Mouse (Mus musculus) heart, embryonic 14.5 days (tissue): ENCODE results near the gene Spata48. TPM values are rescaled to one million over a fixed set of nuclear protein-coding genes. Genes with fewer than 3 reads are reported as not detected.
A peak's percentile ranks its signal among the peaks of the same experiment; 100 is the strongest.

Experiments used
- ATAC-seq: fragments of 200-750 bp; cut with Nextera tagmentation; 2 replicates; pipeline ENCODE4 v1.8.0; 2017; ENCODE audit warnings: low read depth, moderate TSS enrichment; ENCODE audit not compliant: insufficient number of reproducible peaks, insufficient read depth, low FRiP score
- H3K27ac ChIP-seq, 2 experiments: fragments of 200-500 bp in 1 of 2; fragments of 300-500 bp in 1 of 2; sonication (generic) in 1 of 2; replicated peaks in 1 of 2; 2 replicates each; pipeline ENCODE4 v1.5.1; 2012 to 2014; ENCODE audit warnings: low read depth in 2 of 2, low read length in 2 of 2, control low read depth in 1 of 2, mild to moderate bottlenecking in 1 of 2, mixed read lengths in 1 of 2; ENCODE audit not compliant: control insufficient read depth in 1 of 2, insufficient read depth in 1 of 2
- H3K27me3 ChIP-seq: fragments of 300-500 bp; sonication (generic); 2 replicates; pipeline ENCODE4 v1.6.1; 2014; ENCODE audit warnings: mild to moderate bottlenecking, low read length, control low read depth; ENCODE audit not compliant: control insufficient read depth, insufficient read depth
- H3K36me3 ChIP-seq: fragments of 300-500 bp; sonication (generic); 2 replicates; pipeline ENCODE4 v1.6.1; 2014; ENCODE audit warnings: mild to moderate bottlenecking, control low read depth, low read length, mixed read lengths; ENCODE audit not compliant: control insufficient read depth, insufficient read depth
- H3K4me1 ChIP-seq, 2 experiments: fragments of 200-500 bp in 1 of 2; fragments of 300-500 bp in 1 of 2; sonication (generic) in 1 of 2; 2 replicates each; pipeline ENCODE4 v1.6.1; 2012 to 2014; ENCODE audit warnings: low read length in 2 of 2, control low read depth in 1 of 2, mixed read lengths in 1 of 2; ENCODE audit not compliant: control insufficient read depth in 2 of 2, insufficient read depth in 2 of 2
- H3K4me2 ChIP-seq: fragments of 300-500 bp; sonication (generic); 2 replicates; pipeline ENCODE4 v1.6.1; 2014; ENCODE audit warnings: mild to moderate bottlenecking, low read length
- H3K4me3 ChIP-seq, 2 experiments: fragments of 200-500 bp in 1 of 2; fragments of 300-500 bp in 1 of 2; sonication (generic) in 1 of 2; 2 replicates each; pipeline ENCODE4 v1.5.1; 2012 to 2014; ENCODE audit warnings: low read length in 2 of 2, mild to moderate bottlenecking in 2 of 2, control low read depth in 1 of 2, low read depth in 1 of 2, moderate library complexity in 1 of 2; ENCODE audit not compliant: control insufficient read depth in 1 of 2, insufficient read depth in 1 of 2
- H3K9ac ChIP-seq: fragments of 300-500 bp; sonication (generic); 2 replicates; pipeline ENCODE4 v1.6.1; 2014; ENCODE audit warnings: mild to moderate bottlenecking, low read length
- H3K9me3 ChIP-seq: fragments of 300-500 bp; sonication (generic); 2 replicates; pipeline ENCODE4 v1.6.1; 2016; ENCODE audit warnings: low read length, control low read depth; ENCODE audit not compliant: control insufficient read depth
- WGBS: fragments of 180-500 bp; shearing (Covaris S2); extraction: QIAGEN DNeasy Blood & Tissue Kit; methylation state at CpG from one replicate; pipeline ENCODE4 v1.1.7; 2014; 5-methylcytosine and 5-hydroxymethylcytosine counted together
- polyA plus RNA-seq: library from polyadenylated mRNA; unstranded; fragments of >200 nt; fragmentation: Nextera tagmentation; extraction: Ambion mirVana; gene quantifications from 2 replicates; pipeline ENCODE4 v1.2.1, GENCODE M21; 2014

The Spata48 gene
- polyA plus RNA-seq, 1 experiment from 2014 or later, result 2.2 TPM

DNA sequence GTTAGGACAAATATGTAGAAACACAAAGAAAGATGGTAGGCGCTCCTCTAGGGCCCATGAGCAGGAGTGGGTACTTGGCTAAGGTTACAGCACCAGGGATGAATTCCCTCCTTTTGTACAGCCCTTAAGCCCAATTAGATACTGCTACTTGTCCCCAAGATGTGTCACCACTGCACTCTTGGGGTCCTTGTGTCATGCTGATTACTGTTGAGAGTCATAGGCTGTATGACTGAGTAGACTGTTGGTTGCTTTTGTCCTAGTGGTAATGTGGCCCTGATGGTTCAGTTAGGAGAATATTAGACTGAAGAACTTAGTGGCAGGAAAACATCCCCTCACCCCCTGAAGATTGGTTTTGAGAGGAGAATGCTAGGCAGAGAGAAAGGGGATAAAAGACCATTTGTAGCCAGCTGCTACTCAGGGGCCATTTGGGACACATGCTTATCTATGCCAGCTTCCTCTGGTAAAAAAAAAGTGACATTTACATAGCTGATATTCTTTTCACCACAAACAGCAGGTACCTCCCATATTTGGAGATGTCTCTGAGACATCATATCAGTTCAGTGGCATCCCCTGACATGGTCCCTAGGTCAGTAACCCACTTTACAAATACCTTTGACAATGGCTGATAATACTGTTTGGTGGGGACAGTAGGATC, 56.0 kb downstream of the Spata48 start:
- WGBS, result 75% methylated on average over 1 of the region's 1 CpGs
- no peak overlapping the region for H3K4me2 ChIP-seq
- no peaks in the 10 kb centered on the region for H3K4me1 ChIP-seq
- H3K9ac ChIP-seq, result no peak overlapping the region
- no peak for ATAC-seq
- H3K9me3 ChIP-seq, result no peaks in the 10 kb centered on the region
- no peaks in the 10 kb centered on the region for H3K36me3 ChIP-seq
- H3K27ac ChIP-seq, result no peak overlapping the region
- no peaks in the 10 kb centered on the region for H3K27me3 ChIP-seq
- H3K4me3 ChIP-seq, result no peak overlapping the region

DNA sequence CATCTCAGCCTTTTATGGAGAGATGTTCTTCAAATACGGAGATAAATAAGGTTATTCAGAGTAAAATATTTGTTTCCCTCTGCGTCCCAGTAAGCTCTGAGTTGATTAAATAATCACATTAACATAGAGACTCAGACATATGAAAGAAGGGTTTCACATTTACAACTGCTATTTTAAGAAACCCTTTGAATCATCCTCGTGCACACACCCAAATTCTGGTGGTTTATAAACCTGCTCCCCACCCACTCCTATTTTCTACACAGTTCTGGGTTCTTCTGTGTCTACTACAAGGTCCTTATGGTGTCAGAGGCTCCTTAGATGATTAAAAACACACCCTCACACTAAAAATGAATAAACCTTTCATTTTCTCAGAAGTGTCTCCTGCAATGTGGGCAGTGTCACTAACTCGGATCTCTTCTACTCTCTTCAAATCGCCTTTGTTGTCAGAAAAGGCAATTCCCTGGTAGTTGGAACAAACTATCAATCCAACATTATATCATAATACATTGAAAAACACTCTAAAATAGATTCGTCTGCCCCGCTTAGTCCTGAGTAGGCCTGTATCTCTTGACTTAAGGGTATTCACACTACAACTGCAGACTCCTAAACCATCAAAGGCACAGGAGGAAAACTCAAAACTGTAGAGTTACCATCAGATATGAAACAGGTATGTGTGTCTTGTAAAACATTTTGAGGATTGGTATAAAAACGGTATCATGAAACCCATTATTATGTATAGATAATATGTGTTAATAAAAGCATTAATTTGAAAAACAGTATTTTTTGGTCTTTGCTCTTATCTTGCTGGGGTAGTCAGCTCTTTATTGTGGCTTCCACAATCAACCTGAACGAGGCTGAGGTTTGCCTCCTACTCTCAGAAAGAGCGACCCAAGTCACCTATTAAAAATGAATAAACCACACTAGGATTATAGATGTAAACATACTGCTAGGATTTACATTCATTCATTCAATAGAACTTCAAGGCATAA, 57.7 kb downstream of the Spata48 start:
- Histone ChIP-seq H3K9me3 (no peaks in the 10 kb centered on the region), H3K27me3 (no peaks in the 10 kb centered on the region), H3K27ac (no peak overlapping the region), H3K4me3 (no peak overlapping the region), H3K9ac (no peak overlapping the region), H3K4me1 (no peaks in the 10 kb centered on the region), H3K4me2 (no peak overlapping the region), H3K36me3 (no peaks in the 10 kb centered on the region)
- WGBS, result 77% methylated on average over 10 of the region's 10 CpGs
- ATAC-seq, result no peak

DNA sequence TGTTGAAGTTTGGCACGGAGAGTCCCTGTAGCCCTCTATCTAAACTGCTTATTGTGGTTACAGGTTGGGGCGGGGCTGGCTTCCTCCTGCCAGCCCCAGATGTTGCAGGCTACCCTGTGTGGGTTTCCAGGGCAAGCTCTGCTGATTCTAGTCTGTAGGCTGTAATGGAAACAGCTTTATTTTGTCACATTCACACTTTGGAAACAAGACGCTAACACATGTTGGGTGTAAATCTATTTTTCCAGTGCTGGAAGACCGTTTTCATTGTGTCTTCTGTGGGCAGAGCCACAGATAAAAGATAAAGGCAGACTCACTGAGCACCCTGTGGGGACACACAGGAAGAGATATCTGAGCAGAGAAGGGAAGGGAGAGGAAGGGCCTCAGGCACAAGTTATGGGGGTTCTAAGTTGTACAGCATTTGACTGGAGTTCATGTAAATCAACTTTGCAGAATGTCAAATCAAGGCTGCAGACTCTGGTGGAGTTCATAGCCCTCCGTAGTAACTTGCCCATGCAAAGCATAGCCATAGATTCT, 60.1 kb downstream of the Spata48 start:
- Histone ChIP-seq H3K9ac (no peak overlapping the region), H3K27ac (no peak overlapping the region), H3K27me3 (no peaks in the 10 kb centered on the region), H3K4me1 (no peaks in the 10 kb centered on the region), H3K4me2 (no peak overlapping the region), H3K9me3 (no peaks in the 10 kb centered on the region), H3K4me3 (no peak overlapping the region), H3K36me3 (no peaks in the 10 kb centered on the region)
- ATAC-seq, result 0 out of 2 replicates have a peak, but pooled peaks have one; percentile 47
- 56% methylated on average over 5 of the region's 5 CpGs for WGBS

DNA sequence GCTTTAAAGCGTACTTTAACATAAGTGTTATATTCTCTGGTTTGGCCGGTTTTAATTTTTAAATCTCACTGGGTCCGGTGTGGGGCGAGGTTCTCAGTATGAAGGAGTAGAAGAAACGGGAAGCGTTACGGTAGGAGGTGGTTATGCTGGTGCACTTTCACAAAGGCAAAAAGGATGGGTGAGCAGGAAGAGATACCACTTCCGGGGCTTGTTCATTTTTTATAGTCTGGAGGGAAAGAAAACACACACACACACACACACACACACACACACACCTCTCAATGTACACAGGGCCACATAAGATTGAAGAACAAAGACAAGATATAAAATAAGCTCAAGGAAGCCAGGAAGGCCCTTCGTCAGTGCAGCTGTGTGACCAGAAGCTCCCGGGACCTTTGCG, 66.9 kb downstream of the Spata48 start:
- Histone ChIP-seq H3K27ac (no peak overlapping the region), H3K9ac (no peak overlapping the region), H3K4me1 (no peaks in the 10 kb centered on the region), H3K4me3 (no peak overlapping the region), H3K9me3 (no peaks in the 10 kb centered on the region), H3K27me3 (no peaks in the 10 kb centered on the region), H3K4me2 (no peak overlapping the region), H3K36me3 (no peaks in the 10 kb centered on the region)
- ATAC-seq, result no peak
- WGBS, result 71% methylated on average over 11 of the region's 11 CpGs

DNA sequence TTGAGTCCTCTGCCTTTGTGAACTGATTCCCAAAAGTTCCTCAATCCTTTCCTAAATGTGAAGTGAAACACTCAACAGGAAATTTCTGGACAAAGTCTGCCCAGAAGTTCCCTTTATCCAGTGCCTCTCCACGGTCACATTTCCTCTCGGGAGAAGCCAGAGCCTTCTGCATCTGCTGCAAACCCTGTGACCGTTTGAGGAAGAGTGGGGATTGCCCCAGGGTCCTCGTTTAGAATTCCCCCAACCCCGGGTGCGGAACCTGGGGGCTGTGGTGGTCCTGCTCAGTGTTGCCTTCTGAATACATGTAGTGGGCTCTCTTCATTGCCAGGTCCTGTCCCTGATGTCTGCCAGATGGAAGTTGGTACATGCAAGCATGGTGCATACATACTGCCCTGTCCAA, 67.3 kb downstream of the Spata48 start:
- Histone ChIP-seq H3K27ac (no peak overlapping the region), H3K9ac (no peak overlapping the region), H3K27me3 (no peaks in the 10 kb centered on the region), H3K4me1 (no peaks in the 10 kb centered on the region), H3K36me3 (no peaks in the 10 kb centered on the region), H3K4me2 (no peak overlapping the region), H3K4me3 (no peak overlapping the region), H3K9me3 (no peaks in the 10 kb centered on the region)
- 55% methylated on average over 6 of the region's 6 CpGs for WGBS
- no peak for ATAC-seq

DNA sequence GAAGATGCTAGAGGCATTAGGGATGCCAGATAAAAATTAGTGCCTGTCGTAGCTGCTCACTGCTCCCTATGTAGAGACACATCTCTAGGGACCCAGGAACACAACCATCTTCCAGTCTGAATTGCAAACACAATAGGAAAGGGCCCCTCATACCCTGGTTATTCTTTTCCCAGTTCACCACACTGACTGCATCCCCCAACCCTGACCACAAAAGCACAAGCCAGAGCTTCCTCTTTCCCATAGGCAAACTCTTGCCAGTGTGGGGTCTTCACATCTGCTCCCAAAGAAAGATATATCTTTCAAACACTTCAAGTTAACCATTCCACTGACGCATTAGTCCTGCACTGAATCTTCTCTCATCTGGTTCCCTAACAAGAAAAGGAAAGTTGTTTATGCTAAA, 68.2 kb downstream of the Spata48 start:
- WGBS, result 66% methylated on average over 2 of the region's 2 CpGs
- Histone ChIP-seq H3K9ac (no peak overlapping the region), H3K27me3 (no peaks in the 10 kb centered on the region), H3K4me3 (no peak overlapping the region), H3K27ac (no peak overlapping the region), H3K9me3 (no peaks in the 10 kb centered on the region), H3K4me2 (no peak overlapping the region), H3K36me3 (no peaks in the 10 kb centered on the region), H3K4me1 (no peaks in the 10 kb centered on the region)
- ATAC-seq, result no peak

DNA sequence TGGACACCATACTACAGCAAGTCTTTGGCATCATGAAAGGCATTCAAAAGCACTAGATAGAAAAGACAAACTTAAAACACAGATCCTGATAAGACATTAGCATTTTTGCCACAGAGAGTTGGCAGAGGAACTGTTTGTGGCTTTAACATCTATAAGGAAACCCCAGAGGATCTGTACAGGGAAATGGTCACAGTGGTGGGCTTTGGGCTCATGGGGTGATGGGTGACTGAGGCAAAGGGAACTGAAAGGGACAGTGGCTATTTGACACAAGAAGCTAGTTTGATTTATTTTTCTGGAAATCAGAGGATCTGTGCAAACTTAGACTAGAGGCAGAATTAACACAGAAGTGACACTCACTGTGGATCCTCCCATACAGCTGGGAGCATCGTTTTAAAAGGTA, 74.4 kb downstream of the Spata48 start:
- H3K27ac ChIP-seq, result no peak overlapping the region
- no peak overlapping the region for H3K4me3 ChIP-seq
- H3K4me2 ChIP-seq, result no peak overlapping the region
- H3K4me1 ChIP-seq, result no peaks in the 10 kb centered on the region
- 64% methylated on average over 1 of the region's 1 CpGs for WGBS
- no peaks in the 10 kb centered on the region for H3K9me3 ChIP-seq
- no peak overlapping the region for H3K9ac ChIP-seq
- H3K27me3 ChIP-seq, result no peaks in the 10 kb centered on the region
- ATAC-seq, result no peak
- H3K36me3 ChIP-seq, result no peaks in the 10 kb centered on the region
